Mouse (Mus musculus) heart, postnatal 0 days (tissue): ENCODE measurements around the gene Zfyve27. TPM values are rescaled to one million over a fixed set of nuclear protein-coding genes. Genes with fewer than 3 reads are reported as not detected.

ENCODE experiments used
- ATAC-seq: fragments of 200-750 bp; cut with Nextera tagmentation; 2 replicates; pipeline ENCODE4 v1.8.0; 2017; ENCODE audit warnings: low read depth, moderate number of reproducible peaks, moderate library complexity; ENCODE audit not compliant: insufficient read depth
- DNase-seq: peaks from one replicate; pipeline ENCODE4 v3.0.0-alpha.2; 2016; ENCODE audit warnings: low spot score
- H3K27ac ChIP-seq: fragments of 300-500 bp; sonication (generic); 2 replicates; pipeline ENCODE4 v1.5.1; 2014; ENCODE audit warnings: low read depth, mild to moderate bottlenecking
- H3K27me3 ChIP-seq: fragments of 300-500 bp; sonication (generic); 2 replicates; pipeline ENCODE4 v1.6.1; 2014; ENCODE audit warnings: low read length, mixed read lengths; ENCODE audit not compliant: control insufficient read depth, insufficient read depth
- H3K36me3 ChIP-seq: fragments of 300-500 bp; sonication (generic); replicated peaks from 2 replicates; pipeline ENCODE4 v1.6.1; 2014; ENCODE audit warnings: low read length, mixed read lengths; ENCODE audit not compliant: control insufficient read depth, insufficient read depth
- H3K4me1 ChIP-seq: fragments of 300-500 bp; sonication (generic); 2 replicates; pipeline ENCODE4 v1.6.1; 2014; ENCODE audit warnings: antibody characterized with exemption; ENCODE audit not compliant: control insufficient read depth, insufficient read depth
- H3K4me2 ChIP-seq: fragments of 300-500 bp; sonication (generic); 2 replicates; pipeline ENCODE4 v1.6.1; 2014; ENCODE audit warnings: low read depth, mild to moderate bottlenecking, low read length, moderate library complexity
- H3K4me3 ChIP-seq: fragments of 300-500 bp; sonication (generic); 2 replicates; pipeline ENCODE4 v1.5.1; 2014; ENCODE audit warnings: low read depth, low read length
- H3K9ac ChIP-seq: fragments of 300-500 bp; sonication (generic); replicated peaks from 2 replicates; pipeline ENCODE4 v1.6.1; 2014; ENCODE audit warnings: low read depth, low read length, mixed read lengths
- H3K9me3 ChIP-seq: fragments of 300-500 bp; sonication (generic); replicated peaks from 2 replicates; pipeline ENCODE4 v1.6.1; 2016; ENCODE audit warnings: low read length; ENCODE audit not compliant: control insufficient read depth
- CTCF ChIP-seq: IDR thresholded peaks from 2 replicates; pipeline ENCODE4 v1.5.1; 2016; ENCODE audit warnings: antibody characterized with exemption, control low read depth, low read depth
- EP300 ChIP-seq: IDR thresholded peaks from 2 replicates; pipeline ENCODE4 v1.6.1; 2016; ENCODE audit warnings: antibody characterized with exemption, low read depth
- WGBS: fragments of 180-500 bp; shearing (Covaris S2); extraction: QIAGEN DNeasy Blood & Tissue Kit; methylation state at CpG from one replicate; pipeline ENCODE4 v1.1.7; 2014; 5-methylcytosine and 5-hydroxymethylcytosine counted together
- polyA plus RNA-seq: library from polyadenylated mRNA; unstranded; fragments of >200 nt; fragmentation: Nextera tagmentation; extraction: Ambion mirVana; gene quantifications from 2 replicates; pipeline ENCODE4 v1.2.1, GENCODE M21; 2015
- total RNA-seq: library from RNA; depleted of rRNA; stranded (reverse); fragments of >200 nt; gene quantifications from 2 replicates; pipeline ENCODE4 v1.2.3, GENCODE M21; 2014; ENCODE audit warnings: low replicate concordance

The Zfyve27 gene
- total and polyA plus RNA-seq, 2 experiments from 2014 or later: 18.3 to 27.2 TPM

GRCm38 (mm10) chr19:42158246-42159017 is 5.3 kb upstream of the Zfyve27 start:
- no peaks in the 10 kb centered on the region for H3K36me3 ChIP-seq
- TF ChIP-seq CTCF: 0 out of 2 replicates have a peak, but pooled peaks have one; percentile 3
- no peak for TF ChIP-seq EP300
- H3K4me3 ChIP-seq: no peak overlapping the region
- H3K4me1 ChIP-seq: no peaks in the 10 kb centered on the region
- no peak overlapping the region for H3K27ac ChIP-seq
- WGBS: 21% methylated on average over 13 of the region's 13 CpGs
- H3K27me3 ChIP-seq: no peaks in the 10 kb centered on the region
- H3K4me2 ChIP-seq: no peak overlapping the region
- H3K9ac ChIP-seq: no peak overlapping the region
- DNase-seq (no peak), ATAC-seq (no peak)
- no peaks in the 10 kb centered on the region for H3K9me3 ChIP-seq

- H3K4me1 ChIP-seq: no peaks in the 10 kb centered on the region
- H3K36me3 ChIP-seq: no peaks in the 10 kb centered on the region
- WGBS: 59% methylated on average over 7 of the region's 7 CpGs
- peaks cover 18% of the 10 kb centered on the region; the same call in 1 of the 2 replicates for H3K27me3 ChIP-seq
- no peak overlapping the region for H3K4me2 ChIP-seq
- H3K9me3 ChIP-seq: no peaks in the 10 kb centered on the region
- TF ChIP-seq EP300 (no peak), CTCF (no peak)
- H3K4me3 ChIP-seq: no peak overlapping the region
- ATAC-seq: no peak
- H3K9ac ChIP-seq: no peak overlapping the region
- no peak overlapping the region for H3K27ac ChIP-seq
- no peak for DNase-seq
Measured at GRCm38 (mm10) chr19:42164188-42164587, 437 bp downstream of the Zfyve27 start.

GRCm38 (mm10) chr19:42166130-42166529 is 2.4 kb downstream of the Zfyve27 start:
- peaks cover 4% of the 10 kb centered on the region for H3K4me1 ChIP-seq
- no peak overlapping the region for H3K9ac ChIP-seq
- peaks cover 21% of the 10 kb centered on the region; the same call in 1 of the 2 replicates for H3K27me3 ChIP-seq
- no peak for ATAC-seq
- H3K27ac ChIP-seq: no peak overlapping the region
- peak; percentile 78 for DNase-seq
- no peaks in the 10 kb centered on the region for H3K36me3 ChIP-seq
- no peaks in the 10 kb centered on the region for H3K9me3 ChIP-seq
- TF ChIP-seq EP300 (no peak), CTCF (peak; percentile 93)
- peak overlapping the region; percentile 49 for H3K4me2 ChIP-seq
- peak overlapping the region; percentile 28; the same call in 1 of the 2 replicates for H3K4me3 ChIP-seq
- 2% methylated on average over 12 of the region's 12 CpGs for WGBS

GRCm38 (mm10) chr19:42166766-42167165 is 3.0 kb downstream of the Zfyve27 start:
- Histone ChIP-seq H3K27ac (no peak overlapping the region), H3K4me2 (no peak overlapping the region), H3K36me3 (no peaks in the 10 kb centered on the region), H3K9ac (no peak overlapping the region), H3K9me3 (no peaks in the 10 kb centered on the region), H3K4me1 (peaks cover 10% of the 10 kb centered on the region), H3K4me3 (no peak overlapping the region), H3K27me3 (peaks cover 21% of the 10 kb centered on the region; the same call in 1 of the 2 replicates)
- DNase-seq: no peak
- TF ChIP-seq CTCF (no peak), EP300 (no peak)
- ATAC-seq: no peak
- WGBS: 40% methylated on average over 3 of the region's 3 CpGs

- H3K9me3 ChIP-seq: no peaks in the 10 kb centered on the region
- no peak for ATAC-seq
- WGBS: 63% methylated on average over 9 of the region's 9 CpGs
- H3K9ac ChIP-seq: no peak overlapping the region
- H3K27ac ChIP-seq: no peak overlapping the region
- H3K4me2 ChIP-seq: no peak overlapping the region
- peaks cover 21% of the 10 kb centered on the region; the same call in 1 of the 2 replicates for H3K27me3 ChIP-seq
- H3K36me3 ChIP-seq: no peaks in the 10 kb centered on the region
- TF ChIP-seq CTCF: no peak
- TF ChIP-seq EP300: no peak
- H3K4me1 ChIP-seq: peaks cover 11% of the 10 kb centered on the region
- DNase-seq: no peak
- H3K4me3 ChIP-seq: no peak overlapping the region
Measured at GRCm38 (mm10) chr19:42167489-42167888, 3.7 kb downstream of the Zfyve27 start.
